Mouse (Mus musculus): ENCODE results near the gene Smchd1. TPM values are rescaled to one million over a fixed set of nuclear protein-coding genes. Genes with fewer than 3 reads are reported as not detected.

Smchd1 gene
- 41.5 and 43.1 TPM in 2 replicates for polyA plus RNA-seq (2015; fragmentation: Nextera tagmentation; extraction: Ambion mirVana)

DNA sequence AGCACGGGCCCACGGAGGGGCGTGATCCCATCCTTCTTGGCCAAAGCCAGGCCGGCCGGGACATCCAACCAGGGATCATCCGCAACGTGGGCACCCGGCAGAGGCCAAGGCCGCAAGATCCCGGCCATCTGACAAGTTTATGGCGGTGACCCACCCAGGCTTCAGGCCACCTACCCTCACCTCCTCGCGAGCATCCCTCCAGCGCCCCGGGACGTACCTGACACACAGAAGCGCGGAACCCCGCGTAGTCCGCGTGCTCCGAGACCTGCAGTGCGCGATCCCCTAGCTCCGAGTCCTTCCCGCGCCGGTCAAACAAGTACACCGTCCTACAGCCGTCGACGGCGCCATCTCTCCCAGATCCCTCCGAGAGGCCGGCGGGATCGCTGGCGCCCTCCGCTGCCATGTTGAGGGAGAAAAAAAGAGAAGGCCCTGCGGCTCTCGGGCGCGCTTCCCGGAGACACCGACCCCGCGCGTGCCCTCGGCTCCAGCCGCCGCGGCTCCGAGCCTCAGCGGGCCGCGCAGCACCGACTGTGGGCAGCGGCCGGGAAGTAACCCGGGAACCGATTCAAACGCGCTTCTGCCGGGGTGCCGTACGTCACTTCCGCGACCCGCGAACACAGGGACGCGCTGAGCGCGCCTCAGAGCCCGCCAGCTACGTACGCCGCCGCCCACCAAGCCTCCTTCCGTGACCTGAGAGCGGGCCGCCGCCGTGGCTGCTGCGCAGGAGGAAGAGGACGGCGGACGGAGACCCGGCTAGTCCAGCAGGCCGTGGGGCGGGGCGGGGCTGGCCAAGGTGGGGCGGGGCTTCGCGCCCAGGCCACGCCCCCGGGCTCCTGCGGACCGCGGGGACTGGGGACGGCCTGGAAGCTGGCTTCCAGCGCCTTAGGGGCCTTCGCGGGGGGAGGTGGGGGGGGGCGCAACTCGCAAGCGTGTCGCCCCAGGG is at the start of gene Smchd1:
Gene Smchd1, minus strand, starts transcription at position 582 of the 943 bp plus-strand sequence.
- Histone ChIP-seq H3K4me1 (ENCODE audit: control insufficient read depth, insufficient read depth, low read length) (peaks cover 18% of the 10 kb centered on the region), H3K36me3 (ENCODE audit: control insufficient read depth, insufficient read depth, low read length) (no peaks in the 10 kb centered on the region), H3K4me3 (ENCODE audit: low read depth, low read length) (peak within 1 kb of the TSS; percentile 78), H3K27me3 (ENCODE audit: control insufficient read depth, insufficient read depth, low read depth, low read length) (no peaks in the 10 kb centered on the region), H3K9ac (ENCODE audit: low read depth, low read length) (peak within 1 kb of the TSS; percentile 87), H3K27ac (ENCODE audit: low read length) (peak within 1 kb of the TSS; percentile 98), H3K9me3 (replicated peaks; ENCODE audit: control insufficient read depth, low read length, poor library complexity, severe bottlenecking) (no peaks in the 10 kb centered on the region), H3K4me2 (ENCODE audit: low read length) (peak within 1 kb of the TSS; percentile 97)
- ATAC-seq = peak; percentile 97
- WGBS = under 1% methylated on average over 89 of the region's 109 CpGs

GRCm38 (mm10) chr17:71510297-71510696 is 35.2 kb upstream of the Smchd1 start:
- WGBS = 97% methylated on average over 11 of the region's 11 CpGs
- no peak overlapping the region for H3K27ac ChIP-seq (ENCODE audit: low read length)
- no peak overlapping the region for H3K4me2 ChIP-seq (ENCODE audit: low read length)
- H3K9me3 ChIP-seq (replicated peaks; ENCODE audit: control insufficient read depth, low read length, poor library complexity, severe bottlenecking) = no peaks in the 10 kb centered on the region
- H3K9ac ChIP-seq (ENCODE audit: low read depth, low read length) = no peak overlapping the region
- no peaks in the 10 kb centered on the region for H3K4me1 ChIP-seq (ENCODE audit: control insufficient read depth, insufficient read depth, low read length)
- no peak for ATAC-seq
- H3K27me3 ChIP-seq (ENCODE audit: control insufficient read depth, insufficient read depth, low read depth, low read length) = no peaks in the 10 kb centered on the region
- H3K4me3 ChIP-seq (ENCODE audit: low read depth, low read length) = no peak overlapping the region
- H3K36me3 ChIP-seq (ENCODE audit: control insufficient read depth, insufficient read depth, low read length) = no peaks in the 10 kb centered on the region

DNA sequence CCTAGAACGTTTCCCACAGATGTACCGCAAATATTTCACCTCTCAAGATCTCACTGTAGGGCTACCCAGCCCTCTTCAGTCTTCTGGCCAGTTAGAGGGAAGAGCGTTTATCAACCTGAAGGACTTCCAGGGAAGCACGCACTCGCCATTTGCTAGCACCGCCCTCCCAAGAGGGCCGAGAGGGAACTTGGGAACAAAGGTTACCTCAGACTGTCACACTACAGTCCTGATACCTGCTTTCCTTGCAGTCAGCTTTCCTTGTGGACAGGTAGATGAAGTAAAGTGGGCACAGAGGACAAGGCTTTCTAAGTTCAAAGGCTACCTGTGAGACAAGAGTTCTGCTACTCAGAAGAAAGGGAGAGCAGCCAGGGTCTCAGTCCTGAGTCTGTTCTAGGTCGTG is 31.7 kb upstream of the Smchd1 start:
- no peak overlapping the region for H3K4me3 ChIP-seq (ENCODE audit: low read depth, low read length)
- ATAC-seq = no peak
- 94% methylated on average over 8 of the region's 8 CpGs for WGBS
- H3K4me2 ChIP-seq (ENCODE audit: low read length) = no peak overlapping the region
- no peak overlapping the region for H3K27ac ChIP-seq (ENCODE audit: low read length)
- H3K36me3 ChIP-seq (ENCODE audit: control insufficient read depth, insufficient read depth, low read length) = no peaks in the 10 kb centered on the region
- no peaks in the 10 kb centered on the region for H3K9me3 ChIP-seq (replicated peaks; ENCODE audit: control insufficient read depth, low read length, poor library complexity, severe bottlenecking)
- no peaks in the 10 kb centered on the region for H3K27me3 ChIP-seq (ENCODE audit: control insufficient read depth, insufficient read depth, low read depth, low read length)
- no peaks in the 10 kb centered on the region for H3K4me1 ChIP-seq (ENCODE audit: control insufficient read depth, insufficient read depth, low read length)
- no peak overlapping the region for H3K9ac ChIP-seq (ENCODE audit: low read depth, low read length)

DNA sequence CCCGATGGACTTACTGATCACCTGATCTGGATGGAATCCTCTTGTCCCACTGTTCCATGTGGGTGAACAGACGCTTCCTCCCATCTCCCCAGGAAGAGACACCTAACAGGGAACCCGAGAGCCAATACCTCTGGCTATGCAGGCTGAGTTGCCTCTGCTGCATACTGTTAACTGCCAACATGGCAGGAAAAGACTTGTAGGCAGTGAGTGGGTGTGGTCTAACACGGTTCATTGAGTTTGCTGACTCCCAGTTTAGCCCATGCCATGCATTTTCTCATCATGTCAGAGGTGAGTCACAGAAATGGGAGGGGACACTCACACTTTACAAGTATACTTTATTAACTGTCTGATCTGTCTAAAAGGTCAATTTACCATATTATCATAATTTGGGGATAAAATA is 20.6 kb upstream of the Smchd1 start:
- no peak overlapping the region for H3K27ac ChIP-seq (ENCODE audit: low read length)
- no peaks in the 10 kb centered on the region for H3K36me3 ChIP-seq (ENCODE audit: control insufficient read depth, insufficient read depth, low read length)
- no peak for ATAC-seq
- H3K9me3 ChIP-seq (replicated peaks; ENCODE audit: control insufficient read depth, low read length, poor library complexity, severe bottlenecking) = no peaks in the 10 kb centered on the region
- H3K4me1 ChIP-seq (ENCODE audit: control insufficient read depth, insufficient read depth, low read length) = no peaks in the 10 kb centered on the region
- H3K4me3 ChIP-seq (ENCODE audit: low read depth, low read length) = no peak overlapping the region
- no peaks in the 10 kb centered on the region for H3K27me3 ChIP-seq (ENCODE audit: control insufficient read depth, insufficient read depth, low read depth, low read length)
- H3K4me2 ChIP-seq (ENCODE audit: low read length) = no peak overlapping the region
- no peak overlapping the region for H3K9ac ChIP-seq (ENCODE audit: low read depth, low read length)
- 92% methylated on average over 4 of the region's 4 CpGs for WGBS

DNA sequence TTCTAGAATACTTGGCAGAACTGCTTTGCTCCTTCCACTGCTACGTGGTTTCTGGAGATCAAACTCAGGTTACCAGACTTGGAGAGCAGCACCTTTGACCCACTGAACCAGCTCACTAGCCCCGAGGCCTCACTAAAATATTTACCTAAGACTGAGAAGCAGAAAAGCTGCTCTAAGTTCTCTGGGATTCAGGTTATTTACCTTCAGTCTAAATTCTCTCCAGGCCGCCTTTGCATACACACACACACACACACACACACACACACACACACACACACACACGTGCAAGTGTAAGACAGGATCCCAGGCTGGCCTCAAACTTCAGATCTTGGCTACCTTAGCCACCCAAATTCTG is 16.2 kb upstream of the Smchd1 start:
- no peaks in the 10 kb centered on the region for H3K36me3 ChIP-seq (ENCODE audit: control insufficient read depth, insufficient read depth, low read length)
- H3K4me1 ChIP-seq (ENCODE audit: control insufficient read depth, insufficient read depth, low read length) = no peaks in the 10 kb centered on the region
- ATAC-seq = no peak
- 75% methylated on average over 4 of the region's 4 CpGs for WGBS
- H3K27ac ChIP-seq (ENCODE audit: low read length) = no peak overlapping the region
- H3K27me3 ChIP-seq (ENCODE audit: control insufficient read depth, insufficient read depth, low read depth, low read length) = no peaks in the 10 kb centered on the region
- no peak overlapping the region for H3K9ac ChIP-seq (ENCODE audit: low read depth, low read length)
- no peaks in the 10 kb centered on the region for H3K9me3 ChIP-seq (replicated peaks; ENCODE audit: control insufficient read depth, low read length, poor library complexity, severe bottlenecking)
- no peak overlapping the region for H3K4me2 ChIP-seq (ENCODE audit: low read length)
- no peak overlapping the region for H3K4me3 ChIP-seq (ENCODE audit: low read depth, low read length)

DNA sequence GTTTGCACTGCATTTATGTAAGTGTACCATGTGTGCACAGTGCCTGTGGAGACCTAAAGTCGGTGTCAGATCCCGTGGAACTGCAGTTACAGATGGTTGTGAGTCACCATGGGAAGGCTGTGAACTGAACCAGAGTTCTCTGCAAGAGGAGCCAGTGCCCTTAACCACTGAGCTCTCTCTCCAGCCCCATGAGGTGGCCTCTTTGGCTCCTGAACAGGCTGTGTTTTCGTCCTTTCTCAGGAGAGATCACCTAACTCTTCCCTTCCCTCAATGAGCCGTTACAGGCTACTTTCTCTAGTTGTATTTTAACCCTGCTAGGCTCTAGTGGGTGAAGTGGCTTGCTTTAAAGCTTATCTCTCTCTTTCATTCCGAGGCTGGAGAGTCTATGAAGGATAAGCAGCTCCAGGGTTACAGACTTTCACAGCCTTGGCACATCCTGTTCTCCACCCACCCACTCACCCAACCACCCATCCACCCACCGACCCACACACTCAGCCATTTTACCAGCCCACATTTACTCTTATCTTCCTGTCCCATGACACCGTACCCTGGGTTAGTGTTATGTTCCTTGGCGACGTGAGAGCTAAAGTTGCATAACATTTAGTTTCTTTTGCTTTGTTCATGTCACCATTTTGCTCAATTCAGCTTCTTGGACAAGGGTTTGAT is 15.7 kb upstream of the Smchd1 start:
- no peak overlapping the region for H3K4me2 ChIP-seq (ENCODE audit: low read length)
- no peak overlapping the region for H3K4me3 ChIP-seq (ENCODE audit: low read depth, low read length)
- no peaks in the 10 kb centered on the region for H3K9me3 ChIP-seq (replicated peaks; ENCODE audit: control insufficient read depth, low read length, poor library complexity, severe bottlenecking)
- no peaks in the 10 kb centered on the region for H3K27me3 ChIP-seq (ENCODE audit: control insufficient read depth, insufficient read depth, low read depth, low read length)
- H3K4me1 ChIP-seq (ENCODE audit: control insufficient read depth, insufficient read depth, low read length) = no peaks in the 10 kb centered on the region
- H3K36me3 ChIP-seq (ENCODE audit: control insufficient read depth, insufficient read depth, low read length) = no peaks in the 10 kb centered on the region
- no peak for ATAC-seq
- WGBS = 85% methylated on average over 9 of the region's 9 CpGs
- H3K9ac ChIP-seq (ENCODE audit: low read depth, low read length) = no peak overlapping the region
- no peak overlapping the region for H3K27ac ChIP-seq (ENCODE audit: low read length)

DNA sequence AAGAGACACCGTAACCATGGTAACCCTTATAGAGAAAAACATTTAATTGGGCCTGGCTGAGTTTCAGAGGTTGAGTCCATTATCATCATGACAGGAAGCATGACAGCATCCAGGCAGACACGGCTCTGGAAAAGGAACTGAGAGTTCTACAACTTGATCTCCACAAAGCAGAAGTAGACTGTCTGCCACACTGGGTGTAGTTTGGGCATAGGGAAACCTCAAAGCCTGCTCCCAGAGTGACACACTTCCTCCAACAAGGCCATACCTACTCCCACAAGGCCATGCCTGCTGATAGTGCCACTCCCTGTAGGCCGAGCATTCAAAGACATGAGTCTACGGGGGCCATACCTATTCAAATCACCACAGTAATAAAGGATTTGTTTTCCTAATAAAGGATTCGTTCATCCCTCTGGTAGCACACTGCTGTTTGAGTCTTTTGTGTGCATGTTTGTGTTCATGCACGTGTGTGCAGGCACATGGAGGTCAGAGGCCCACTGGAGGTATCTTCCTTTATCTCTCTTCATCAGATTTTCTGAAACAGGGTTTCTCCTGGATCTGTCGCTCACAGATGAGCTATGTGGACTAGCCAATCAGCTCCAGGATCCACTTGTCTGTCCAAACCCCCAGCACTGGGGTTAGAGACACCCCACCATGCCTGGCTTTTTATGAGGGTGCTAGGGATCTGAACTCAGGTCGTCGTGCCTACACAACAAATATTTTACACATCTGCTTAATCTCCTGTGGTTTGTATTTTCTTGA is 14.7 kb upstream of the Smchd1 start:
- H3K27ac ChIP-seq (ENCODE audit: low read length) = no peak overlapping the region
- H3K36me3 ChIP-seq (ENCODE audit: control insufficient read depth, insufficient read depth, low read length) = no peaks in the 10 kb centered on the region
- WGBS = 77% methylated on average over 9 of the region's 9 CpGs
- no peak for ATAC-seq
- no peaks in the 10 kb centered on the region for H3K4me1 ChIP-seq (ENCODE audit: control insufficient read depth, insufficient read depth, low read length)
- H3K4me3 ChIP-seq (ENCODE audit: low read depth, low read length) = no peak overlapping the region
- H3K9me3 ChIP-seq (replicated peaks; ENCODE audit: control insufficient read depth, low read length, poor library complexity, severe bottlenecking) = no peaks in the 10 kb centered on the region
- H3K9ac ChIP-seq (ENCODE audit: low read depth, low read length) = no peak overlapping the region
- H3K27me3 ChIP-seq (ENCODE audit: control insufficient read depth, insufficient read depth, low read depth, low read length) = no peaks in the 10 kb centered on the region
- no peak overlapping the region for H3K4me2 ChIP-seq (ENCODE audit: low read length)

GRCm38 (mm10) chr17:71486231-71486851 is 11.2 kb upstream of the Smchd1 start:
- Histone ChIP-seq H3K27me3 (ENCODE audit: control insufficient read depth, insufficient read depth, low read depth, low read length) (no peaks in the 10 kb centered on the region), H3K4me2 (ENCODE audit: low read length) (no peak overlapping the region), H3K4me1 (ENCODE audit: control insufficient read depth, insufficient read depth, low read length) (no peaks in the 10 kb centered on the region), H3K9ac (ENCODE audit: low read depth, low read length) (no peak overlapping the region), H3K4me3 (ENCODE audit: low read depth, low read length) (no peak overlapping the region), H3K9me3 (replicated peaks; ENCODE audit: control insufficient read depth, low read length, poor library complexity, severe bottlenecking) (no peaks in the 10 kb centered on the region), H3K36me3 (ENCODE audit: control insufficient read depth, insufficient read depth, low read length) (no peaks in the 10 kb centered on the region), H3K27ac (ENCODE audit: low read length) (no peak overlapping the region)
- no peak for ATAC-seq
- 53% methylated on average over 8 of the region's 8 CpGs for WGBS

Data from midbrain, embryonic 16.5 days (tissue).